Mouse (Mus musculus) heart, embryonic 15.5 days (tissue): ENCODE results near the gene Sertad2. TPM values are rescaled to one million over a fixed set of nuclear protein-coding genes. Genes with fewer than 3 reads are reported as not detected.
A peak's percentile ranks its signal among the peaks of the same experiment; 100 is the strongest.

ENCODE experiments used
- ATAC-seq: fragments of 200-750 bp; cut with Nextera tagmentation; replicated peaks from 2 replicates; pipeline ENCODE4 v1.8.0; 2017; ENCODE audit warnings: low read depth, moderate TSS enrichment; ENCODE audit not compliant: insufficient number of reproducible peaks, insufficient read depth, low FRiP score
- H3K27ac ChIP-seq: fragments of 300-500 bp; sonication (generic); 2 replicates; pipeline ENCODE4 v1.5.1; 2015; ENCODE audit warnings: mild to moderate bottlenecking, inconsistent platforms
- H3K27me3 ChIP-seq: fragments of 300-500 bp; sonication (generic); 2 replicates; pipeline ENCODE4 v1.6.1; 2015; ENCODE audit warnings: inconsistent platforms
- H3K36me3 ChIP-seq: fragments of 300-500 bp; sonication (generic); 2 replicates; pipeline ENCODE4 v1.6.1; 2015; ENCODE audit warnings: mild to moderate bottlenecking, inconsistent platforms
- H3K4me1 ChIP-seq: fragments of 300-500 bp; sonication (generic); replicated peaks from 2 replicates; pipeline ENCODE4 v1.6.1; 2015; ENCODE audit warnings: inconsistent platforms
- H3K4me2 ChIP-seq: fragments of 300-500 bp; sonication (generic); 2 replicates; pipeline ENCODE4 v1.6.1; 2015; ENCODE audit warnings: inconsistent platforms, mild to moderate bottlenecking, moderate library complexity
- H3K4me3 ChIP-seq: fragments of 300-500 bp; sonication (generic); 2 replicates; pipeline ENCODE4 v1.5.1; 2015; ENCODE audit warnings: mild to moderate bottlenecking, inconsistent platforms
- H3K9ac ChIP-seq: fragments of 300-500 bp; sonication (generic); 2 replicates; pipeline ENCODE4 v1.6.1; 2015; ENCODE audit warnings: mild to moderate bottlenecking, inconsistent platforms
- H3K9me3 ChIP-seq: fragments of 300-500 bp; sonication (generic); replicated peaks from 2 replicates; pipeline ENCODE4 v1.6.1; 2016; ENCODE audit warnings: inconsistent platforms
- WGBS: fragments of 180-500 bp; shearing (Covaris S2); methylation state at CpG from one replicate; pipeline ENCODE4 v1.1.7; 2015; ENCODE audit warnings: mixed read lengths; 5-methylcytosine and 5-hydroxymethylcytosine counted together
- polyA plus RNA-seq: library from polyadenylated mRNA; unstranded; fragments of >200 nt; fragmentation: Nextera tagmentation; extraction: Ambion mirVana; gene quantifications from 2 replicates; pipeline ENCODE4 v1.2.1, GENCODE M21; 2015

Sertad2 gene
- polyA plus RNA-seq, 1 experiment from 2014 or later: 33.7 TPM

GRCm38 (mm10) chr11:20613223-20613622 is 70.2 kb downstream of the Sertad2 start:
- Histone ChIP-seq H3K27ac (no peak overlapping the region), H3K9me3 (no peaks in the 10 kb centered on the region), H3K4me1 (peaks cover 27% of the 10 kb centered on the region), H3K4me3 (no peak overlapping the region), H3K9ac (no peak overlapping the region), H3K27me3 (no peaks in the 10 kb centered on the region), H3K36me3 (no peaks in the 10 kb centered on the region), H3K4me2 (no peak overlapping the region)
- no peak for ATAC-seq
- WGBS: 73% methylated on average over 4 of the region's 4 CpGs

DNA sequence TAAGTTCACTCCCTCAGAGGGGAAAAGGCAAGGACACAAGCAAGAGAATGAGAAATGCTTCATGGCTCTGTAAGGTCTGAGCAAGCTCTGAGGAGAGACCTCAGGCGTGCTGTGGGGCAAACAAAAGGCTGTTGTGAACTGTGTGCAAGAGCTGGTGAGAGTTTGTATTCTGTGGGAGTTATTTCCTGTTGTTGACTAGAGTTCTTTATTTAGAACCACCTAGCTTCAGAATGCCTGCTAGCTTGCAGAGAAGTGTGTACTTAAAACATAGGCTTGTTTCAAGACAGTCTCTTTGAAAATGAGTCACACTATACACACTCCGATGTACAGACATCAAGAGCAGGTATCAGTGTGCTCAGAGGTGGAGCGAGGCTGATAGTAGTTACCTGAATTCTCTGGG is 73.0 kb downstream of the Sertad2 start:
- Histone ChIP-seq H3K27ac (peak overlapping the region; percentile 78), H3K4me1 (peaks cover 19% of the 10 kb centered on the region), H3K4me2 (0 out of 2 replicates have a peak overlapping the region, but pooled peaks have one; percentile 8), H3K4me3 (no peak overlapping the region), H3K9ac (no peak overlapping the region), H3K27me3 (no peaks in the 10 kb centered on the region), H3K9me3 (no peaks in the 10 kb centered on the region), H3K36me3 (no peaks in the 10 kb centered on the region)
- ATAC-seq: 0 out of 2 replicates have a peak, but pooled peaks have one; percentile 55
- WGBS: 36% methylated on average over 3 of the region's 3 CpGs

DNA sequence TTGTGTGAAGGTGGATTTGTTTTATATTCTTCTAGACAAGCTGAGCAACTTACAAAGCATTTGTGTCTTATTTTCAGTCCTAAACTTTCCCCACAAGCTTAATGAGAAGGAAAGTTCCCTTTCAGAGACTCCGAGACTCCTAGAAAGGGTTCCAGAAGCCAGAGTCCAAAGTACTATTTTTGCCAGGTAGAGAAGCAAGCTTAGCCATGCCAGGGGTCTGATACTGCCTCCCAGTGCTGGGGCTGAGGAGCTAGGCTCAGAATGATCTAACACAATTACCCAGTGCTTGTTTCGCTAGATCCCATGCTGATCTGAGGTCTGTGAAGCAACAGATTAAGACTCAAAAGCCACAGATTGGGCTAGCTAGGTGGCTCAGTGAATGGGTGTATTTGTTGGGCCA is 84.1 kb downstream of the Sertad2 start:
- Histone ChIP-seq H3K36me3 (no peaks in the 10 kb centered on the region), H3K4me2 (no peak overlapping the region), H3K27me3 (no peaks in the 10 kb centered on the region), H3K4me3 (no peak overlapping the region), H3K27ac (no peak overlapping the region), H3K4me1 (peaks cover 12% of the 10 kb centered on the region), H3K9ac (no peak overlapping the region), H3K9me3 (no peaks in the 10 kb centered on the region)
- 92% methylated on average over 2 of the region's 2 CpGs for WGBS
- ATAC-seq: no peak

GRCm38 (mm10) chr11:20628216-20628615 is 85.2 kb downstream of the Sertad2 start:
- H3K4me1 ChIP-seq: peaks cover 14% of the 10 kb centered on the region
- WGBS: 24% methylated on average over 2 of the region's 2 CpGs
- H3K36me3 ChIP-seq: no peaks in the 10 kb centered on the region
- H3K4me3 ChIP-seq: no peak overlapping the region
- H3K4me2 ChIP-seq: no peak overlapping the region
- H3K9me3 ChIP-seq: no peaks in the 10 kb centered on the region
- no peak for ATAC-seq
- H3K27me3 ChIP-seq: no peaks in the 10 kb centered on the region
- H3K27ac ChIP-seq: no peak overlapping the region
- H3K9ac ChIP-seq: no peak overlapping the region

DNA sequence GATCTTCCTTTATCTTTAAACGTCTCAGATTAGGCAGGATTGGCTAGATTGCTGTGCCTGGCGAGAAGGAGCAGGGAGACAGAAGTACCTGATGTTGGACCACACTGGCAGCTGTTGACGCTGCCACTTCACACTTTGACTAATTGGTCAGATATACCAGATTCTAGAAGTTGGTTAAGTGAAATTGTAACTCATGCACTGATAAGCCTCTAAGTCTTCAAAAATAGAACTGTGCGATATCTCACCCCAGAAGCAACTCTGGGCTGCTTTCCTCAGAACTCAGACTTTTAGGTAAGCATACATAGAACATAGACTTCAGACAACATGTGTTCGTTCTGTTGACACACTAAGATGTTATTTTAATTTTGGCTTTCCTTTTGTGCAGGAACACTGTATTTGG is 86.6 kb downstream of the Sertad2 start:
- Histone ChIP-seq H3K4me3 (no peak overlapping the region), H3K27me3 (no peaks in the 10 kb centered on the region), H3K4me2 (no peak overlapping the region), H3K9me3 (no peaks in the 10 kb centered on the region), H3K27ac (no peak overlapping the region), H3K36me3 (no peaks in the 10 kb centered on the region), H3K9ac (no peak overlapping the region), H3K4me1 (peaks cover 29% of the 10 kb centered on the region)
- WGBS: 59% methylated on average over 5 of the region's 5 CpGs
- no peak for ATAC-seq

- peak; percentile 89 for ATAC-seq
- Histone ChIP-seq H3K9me3 (no peaks in the 10 kb centered on the region), H3K27ac (peak overlapping the region; percentile 99), H3K4me2 (peak overlapping the region; percentile 64), H3K27me3 (no peaks in the 10 kb centered on the region), H3K9ac (peak overlapping the region; percentile 47), H3K4me1 (peaks cover 43% of the 10 kb centered on the region), H3K36me3 (no peaks in the 10 kb centered on the region), H3K4me3 (peak overlapping the region; percentile 75)
- WGBS: 3% methylated on average over 36 of the region's 36 CpGs
Observed at GRCm38 (mm10) chr11:20631026-20631940, 88.2 kb downstream of the Sertad2 start.

GRCm38 (mm10) chr11:20631941-20632618 is 89.0 kb downstream of the Sertad2 start:
- Histone ChIP-seq H3K4me3 (peak overlapping the region; percentile 75), H3K4me2 (peak overlapping the region; percentile 64), H3K27me3 (no peaks in the 10 kb centered on the region), H3K9ac (peak overlapping the region; percentile 91), H3K4me1 (peaks cover 45% of the 10 kb centered on the region), H3K27ac (peak overlapping the region; percentile 99), H3K9me3 (no peaks in the 10 kb centered on the region), H3K36me3 (no peaks in the 10 kb centered on the region)
- under 1% methylated on average over 67 of the region's 67 CpGs for WGBS
- peak; percentile 92 for ATAC-seq

- ATAC-seq: no peak
- H3K9ac ChIP-seq: peak overlapping the region; percentile 91
Observed at GRCm38 (mm10) chr11:20632619-20632965, 89.5 kb downstream of the Sertad2 start.

DNA sequence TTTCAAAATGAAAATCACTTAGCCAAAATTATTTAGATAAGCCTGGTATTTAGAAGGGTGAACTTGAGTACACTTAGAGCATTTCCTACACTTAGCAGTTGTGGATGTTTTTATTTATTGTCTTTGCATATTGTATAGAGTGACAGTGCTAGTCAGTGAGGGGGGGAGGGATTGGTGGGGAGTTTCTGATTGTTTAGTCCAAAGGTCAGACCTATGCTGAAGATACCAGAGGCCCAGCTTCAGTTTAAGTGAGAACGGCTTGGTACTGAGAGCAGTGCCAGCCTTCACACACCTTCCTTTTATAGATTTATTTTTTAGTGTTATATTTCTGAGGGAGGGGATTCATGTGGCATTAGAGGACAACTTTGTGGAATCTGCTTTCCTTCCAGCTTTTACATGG is 91.5 kb downstream of the Sertad2 start:
- H3K36me3 ChIP-seq: no peaks in the 10 kb centered on the region
- H3K27ac ChIP-seq: no peak overlapping the region
- no peak for ATAC-seq
- H3K9ac ChIP-seq: no peak overlapping the region
- 72% methylated on average over 1 of the region's 1 CpGs for WGBS
- H3K4me3 ChIP-seq: no peak overlapping the region
- no peaks in the 10 kb centered on the region for H3K27me3 ChIP-seq
- no peaks in the 10 kb centered on the region for H3K9me3 ChIP-seq
- no peak overlapping the region for H3K4me2 ChIP-seq
- peaks cover 42% of the 10 kb centered on the region for H3K4me1 ChIP-seq

More at GRCm38 (mm10) chr11:20632619-20632965, 89.5 kb downstream of the Sertad2 start:
- Histone ChIP-seq H3K4me3 (peak overlapping the region; percentile 75), H3K36me3 (no peaks in the 10 kb centered on the region), H3K27me3 (no peaks in the 10 kb centered on the region), H3K4me1 (peaks cover 45% of the 10 kb centered on the region), H3K4me2 (peak overlapping the region; percentile 64), H3K9me3 (no peaks in the 10 kb centered on the region), H3K27ac (peak overlapping the region; percentile 99)
- WGBS: under 1% methylated on average over 13 of the region's 13 CpGs

- 0 out of 2 replicates have a peak overlapping the region, but pooled peaks have one; percentile 3 for H3K4me3 ChIP-seq
- H3K27ac ChIP-seq: peak overlapping the region; percentile 51
- no peaks in the 10 kb centered on the region for H3K9me3 ChIP-seq
- H3K4me1 ChIP-seq: peaks cover 50% of the 10 kb centered on the region
- no peaks in the 10 kb centered on the region for H3K36me3 ChIP-seq
- 36% methylated on average over 6 of the region's 6 CpGs for WGBS
- peak overlapping the region; percentile 17 for H3K4me2 ChIP-seq
- no peak overlapping the region for H3K9ac ChIP-seq
- no peak for ATAC-seq
- no peaks in the 10 kb centered on the region for H3K27me3 ChIP-seq
Observed at GRCm38 (mm10) chr11:20635646-20636045, 92.6 kb downstream of the Sertad2 start.

DNA sequence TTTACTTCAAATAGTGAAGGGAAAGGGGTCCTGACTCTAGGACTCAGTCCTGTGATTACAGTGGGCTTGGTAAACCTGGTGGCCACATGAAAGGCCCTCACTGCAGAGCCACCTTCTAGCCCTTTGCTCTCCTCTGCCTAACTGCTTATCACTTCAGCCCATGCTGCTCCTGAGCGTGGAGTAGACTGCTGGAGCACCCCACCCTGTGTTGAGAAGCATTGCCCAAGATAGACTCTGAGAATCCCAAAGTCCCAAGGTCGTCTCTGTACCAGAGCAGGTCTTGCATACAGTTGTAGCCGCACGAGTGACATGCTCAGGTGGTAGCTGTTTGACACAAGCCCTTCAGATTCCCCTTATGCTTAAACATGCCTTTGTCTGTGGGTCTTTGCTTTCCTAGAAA is 93.1 kb downstream of the Sertad2 start:
- no peak overlapping the region for H3K9ac ChIP-seq
- H3K27ac ChIP-seq: peak overlapping the region; percentile 51
- peaks cover 52% of the 10 kb centered on the region for H3K4me1 ChIP-seq
- WGBS: 31% methylated on average over 4 of the region's 4 CpGs
- peak overlapping the region; percentile 17; the same call in 1 of the 2 replicates for H3K4me2 ChIP-seq
- ATAC-seq: no peak
- H3K9me3 ChIP-seq: no peaks in the 10 kb centered on the region
- H3K36me3 ChIP-seq: no peaks in the 10 kb centered on the region
- H3K4me3 ChIP-seq: 0 out of 2 replicates have a peak overlapping the region, but pooled peaks have one; percentile 3
- H3K27me3 ChIP-seq: no peaks in the 10 kb centered on the region
